Mouse (Mus musculus) heart, adult 2 months (tissue): ENCODE data around the gene Rbp7.

ENCODE experiments used
- CTCF ChIP-seq: fragments of 200-600 bp; IDR thresholded peaks from 2 replicates; pipeline ENCODE4 v1.8.1; 2022; ENCODE audit warnings: antibody characterized with exemption, mild to moderate bottlenecking, moderate library complexity
- POLR2A ChIP-seq: fragments of 200-500 bp; IDR thresholded peaks from 2 replicates; pipeline ENCODE4 v1.6.1; 2011; ENCODE audit warnings: mild to moderate bottlenecking, low read depth, low read length, control low read depth; ENCODE audit not compliant: insufficient read depth

DNA sequence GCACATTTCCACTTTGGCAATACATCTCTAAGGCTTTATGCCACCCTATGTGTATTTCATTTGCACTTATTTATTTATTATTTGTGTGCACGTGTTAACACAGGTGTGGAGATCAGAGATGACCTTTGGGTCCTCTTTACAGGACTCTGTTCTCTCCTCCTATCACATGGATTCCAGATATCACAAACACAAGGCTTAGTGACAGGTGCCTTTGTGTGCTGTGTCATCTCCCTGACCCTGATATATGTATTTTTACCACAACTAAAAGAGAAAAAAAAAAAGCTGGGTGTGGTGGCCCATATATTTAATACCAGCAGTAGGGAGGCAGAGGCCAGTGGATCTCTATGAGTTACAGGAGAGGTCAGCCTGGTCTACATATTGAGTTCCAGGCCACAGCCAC, 10.3 kb downstream of the Rbp7 start:
- TF ChIP-seq CTCF: no peak
- TF ChIP-seq POLR2A: no peak
